Mouse (Mus musculus) skeletal muscle tissue, adult 2 months (tissue): ENCODE data around the gene Cmya5.
"Not testable (repeated sequence)": the region's sequence is repeated elsewhere in the genome, so short reads cannot be mapped to it uniquely, and the experiment has no call there.

Experiments
- DNase-seq: peaks from one replicate; pipeline ENCODE4 v3.0.0-alpha.2; 2012; ENCODE audit warnings: low read depth, low spot score

Gene Cmya5

GRCm38 (mm10) chr13:93144336-93145167 lies at the start of gene Cmya5:
TSS of gene Cmya5 (minus strand) at chr13:93144724.
- DNase-seq: peak; percentile 96

GRCm38 (mm10) chr13:93192646-93193026 lies 48.1 kb upstream of the Cmya5 start:
- no peak for DNase-seq

GRCm38 (mm10) chr13:93191831-93192645 lies 47.5 kb upstream of the Cmya5 start, which contains the start of gene Tent2:
TSS of gene Tent2 (minus strand) at chr13:93192385.
- DNase-seq: peak; percentile 97

GRCm38 (mm10) chr13:93189416-93189815 lies 44.9 kb upstream of the Cmya5 start:
- DNase-seq: no peak

- no peak for DNase-seq
Observed at GRCm38 (mm10) chr13:93188738-93189137, 44.2 kb upstream of the Cmya5 start.

- DNase-seq: not testable (repeated sequence)
Observed at GRCm38 (mm10) chr13:93187792-93188191, 43.3 kb upstream of the Cmya5 start.

GRCm38 (mm10) chr13:93180351-93180750 lies 35.8 kb upstream of the Cmya5 start:
- no peak for DNase-seq

GRCm38 (mm10) chr13:93179522-93179921 lies 35.0 kb upstream of the Cmya5 start:
- DNase-seq: no peak

GRCm38 (mm10) chr13:93177571-93177970 lies 33.0 kb upstream of the Cmya5 start:
- no peak for DNase-seq

GRCm38 (mm10) chr13:93163303-93163702 lies 18.8 kb upstream of the Cmya5 start:
- DNase-seq: no peak

- no peak for DNase-seq
Observed at GRCm38 (mm10) chr13:93162456-93162855, 17.9 kb upstream of the Cmya5 start.

GRCm38 (mm10) chr13:93158261-93158660 lies 13.7 kb upstream of the Cmya5 start:
- no peak for DNase-seq

- no peak for DNase-seq
Observed at GRCm38 (mm10) chr13:93153280-93153679, 8.8 kb upstream of the Cmya5 start.

- DNase-seq: peak; percentile 69
Observed at GRCm38 (mm10) chr13:93143819-93144283, 673 bp downstream of the Cmya5 start.

GRCm38 (mm10) chr13:93141184-93141583 lies 3.3 kb downstream of the Cmya5 start:
- peak; percentile 65 for DNase-seq

GRCm38 (mm10) chr13:93138059-93138458 lies 6.5 kb downstream of the Cmya5 start:
- DNase-seq: peak; percentile 87

- peak; percentile 70 for DNase-seq
Observed at GRCm38 (mm10) chr13:93137098-93137497, 7.4 kb downstream of the Cmya5 start.

- peak; percentile 81 for DNase-seq
Observed at GRCm38 (mm10) chr13:93136251-93136650, 8.3 kb downstream of the Cmya5 start.

GRCm38 (mm10) chr13:93135501-93135900 lies 9.0 kb downstream of the Cmya5 start:
- DNase-seq: peak; percentile 80

GRCm38 (mm10) chr13:93130674-93131073 lies 13.8 kb downstream of the Cmya5 start:
- DNase-seq: no peak

GRCm38 (mm10) chr13:93128961-93129360 lies 15.6 kb downstream of the Cmya5 start:
- DNase-seq: no peak

- no peak for DNase-seq
Observed at GRCm38 (mm10) chr13:93128111-93128860, 16.2 kb downstream of the Cmya5 start.
